Mouse (Mus musculus) neural tube, embryonic 10.5 days (tissue): ENCODE results near the gene Srsf10.

Source experiments
- DNase-seq: peaks from one replicate; pipeline ENCODE4 v3.0.0-alpha.2; 2017; ENCODE audit warnings: low spot score; ENCODE audit errors: extremely low spot score

Srsf10 gene

GRCm38 (mm10) chr4:135883881-135884516, 28.5 kb downstream of the Srsf10 start:
- DNase-seq: no peak

- DNase-seq: no peak
These were observed 29.0 kb downstream of the Srsf10 start for GRCm38 (mm10) chr4:135884531-135884930.

GRCm38 (mm10) chr4:135885676-135886075, 30.1 kb downstream of the Srsf10 start:
- no peak for DNase-seq

GRCm38 (mm10) chr4:135886184-135886583, 30.6 kb downstream of the Srsf10 start:
- DNase-seq: no peak

GRCm38 (mm10) chr4:135888448-135889057, 33.0 kb downstream of the Srsf10 start:
- no peak for DNase-seq

- no peak for DNase-seq
These were observed 33.8 kb downstream of the Srsf10 start for GRCm38 (mm10) chr4:135889146-135889883.

- DNase-seq: peak; percentile 51
These were observed 34.3 kb downstream of the Srsf10 start for GRCm38 (mm10) chr4:135889884-135890283.

GRCm38 (mm10) chr4:135891539-135891938, 36.0 kb downstream of the Srsf10 start:
- no peak for DNase-seq

GRCm38 (mm10) chr4:135892884-135893283, 37.3 kb downstream of the Srsf10 start:
- no peak for DNase-seq

- DNase-seq: no peak
These were observed 39.6 kb downstream of the Srsf10 start, which contains the start of gene Cnr2 for GRCm38 (mm10) chr4:135895071-135895571. TSS of gene Cnr2 (plus strand) at chr4:135895394.

- DNase-seq: no peak
These were observed 40.6 kb downstream of the Srsf10 start for GRCm38 (mm10) chr4:135896157-135896556.

GRCm38 (mm10) chr4:135898380-135899049, 43.0 kb downstream of the Srsf10 start:
- no peak for DNase-seq

- no peak for DNase-seq
These were observed 43.5 kb downstream of the Srsf10 start for GRCm38 (mm10) chr4:135899050-135899448.

GRCm38 (mm10) chr4:135900008-135900407, 44.5 kb downstream of the Srsf10 start:
- no peak for DNase-seq

GRCm38 (mm10) chr4:135902606-135903242, 47.2 kb downstream of the Srsf10 start:
- DNase-seq: no peak

- no peak for DNase-seq
These were observed 49.3 kb downstream of the Srsf10 start for GRCm38 (mm10) chr4:135904810-135905209.

- DNase-seq: no peak
These were observed 51.1 kb downstream of the Srsf10 start for GRCm38 (mm10) chr4:135906633-135907032.

- DNase-seq: no peak
These were observed 53.9 kb downstream of the Srsf10 start for GRCm38 (mm10) chr4:135909326-135910066.

GRCm38 (mm10) chr4:135911531-135911930, 56.0 kb downstream of the Srsf10 start:
- DNase-seq: no peak

GRCm38 (mm10) chr4:135912164-135912563, 56.6 kb downstream of the Srsf10 start:
- DNase-seq: no peak
